ENCODE assay signal across 23 mouse cellular contexts in the genomic region with DNA sequence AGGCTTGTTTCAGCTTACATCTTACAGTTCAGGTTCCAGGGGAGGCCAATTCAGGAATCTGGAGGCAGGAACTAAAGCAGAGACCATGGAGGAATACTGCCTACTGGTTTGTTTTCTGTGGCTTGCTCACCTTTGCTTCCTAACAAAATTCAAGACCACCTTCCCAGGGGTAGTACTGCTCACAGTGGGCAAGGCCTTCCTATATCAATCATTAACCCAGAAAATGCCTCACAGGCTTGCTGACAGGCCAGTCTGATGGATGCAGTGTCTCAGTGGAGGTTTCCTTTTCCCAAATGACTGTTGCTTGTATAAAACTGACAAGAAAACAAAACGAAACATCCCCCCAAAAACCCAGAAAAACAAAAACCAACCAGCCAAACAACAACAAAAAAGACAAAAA.
DNase-seq lines count a peak whose midpoint lies in the region; ATAC-seq and TF ChIP-seq lines count a peak whose summit lies in the region.
"Had no signal": no experiment of that assay in that cellular context is flagged by ENCODE, and none has a peak within 500 bp of the region (broad histone marks: within the 10 kb centered on the region; RNA-seq: fewer than 3 reads in every experiment).

No protein-coding gene starts in this region.

- WGBS in heart, embryonic 11.5 days (ENCODE audit: insufficient replicate concordance), result 63% methylated on average over 1 of the region's 1 CpGs
- WGBS in kidney, embryonic 15.5 days, result 61% methylated on average over 1 of the region's 1 CpGs
- 55% methylated on average over 1 of the region's 1 CpGs for WGBS in liver, embryonic 11.5 days
- WGBS in liver, postnatal 0 days (ENCODE audit: insufficient replicate concordance), result 55% methylated on average over 1 of the region's 1 CpGs
- WGBS in olfactory bulb, adult 2 months, result 96% methylated on average over 1 of the region's 1 CpGs

- peaks cover 29% of the 10 kb centered on the region for H3K4me1 ChIP-seq in heart, embryonic 11.5 days (ENCODE audit: control insufficient read depth, insufficient read depth, low read length)
- H3K4me1 ChIP-seq in kidney, embryonic 15.5 days, result peaks cover 10% of the 10 kb centered on the region
- peaks cover 46% of the 10 kb centered on the region for H3K4me1 ChIP-seq in liver, embryonic 11.5 days (replicated peaks; ENCODE audit: control insufficient read depth, insufficient read depth, low read length)
- peaks cover 30% of the 10 kb centered on the region for H3K4me1 ChIP-seq in liver, postnatal 0 days (ENCODE audit: insufficient read depth)
- peaks cover 19% of the 10 kb centered on the region for H3K4me1 ChIP-seq in olfactory bulb, adult 2 months (ENCODE audit: control insufficient read depth, insufficient read depth, low read length)

- TF ChIP-seq EP300 in liver, postnatal 0 days (IDR thresholded peaks at IDR 0.05; ENCODE audit: low read depth), result no peak

- no peak for TF ChIP-seq POLR2A in olfactory bulb, adult 2 months (IDR thresholded peaks at IDR 0.05; ENCODE audit: insufficient read depth, low read depth, low read length)

- H3K9me3 ChIP-seq in heart, embryonic 11.5 days (replicated peaks; ENCODE audit: control insufficient read depth, low read length), result no peaks in the 10 kb centered on the region
- no peaks in the 10 kb centered on the region for H3K9me3 ChIP-seq in kidney, embryonic 15.5 days (replicated peaks)
- H3K9me3 ChIP-seq in liver, embryonic 11.5 days (ENCODE audit: control insufficient read depth, low read length), result no peaks in the 10 kb centered on the region
- H3K9me3 ChIP-seq in liver, postnatal 0 days (ENCODE audit: low read length), result no peaks in the 10 kb centered on the region
- H3K9me3 ChIP-seq: embryonic facial prominence, embryonic 15.5 days; forebrain, embryonic 10.5 days; heart, embryonic 15.5 days; hindbrain, embryonic 10.5 days had no signal

- no peak for DNase-seq in heart, adult 8-10 months (ENCODE audit: low spot score)
- DNase-seq in kidney, adult 11 months, result no peak
- DNase-seq in liver, embryonic 11.5 days (ENCODE audit: low spot score), result no peak
- DNase-seq in liver, postnatal 0 days, result no peak
- DNase-seq in lung, postnatal 4 days, result no peak
- DNase-seq: adrenal gland, postnatal 14 days; cerebellum, adult 11-12 months; cerebellum, adult 9-10 months; cerebellum, postnatal 36 days; gastrocnemius, adult 2 months; gastrocnemius, postnatal 25 days had no signal

- H3K27ac ChIP-seq in heart, embryonic 11.5 days (ENCODE audit: low read depth, low read length), result peak overlapping the region; percentile 43
- no peak overlapping the region for H3K27ac ChIP-seq in kidney, embryonic 15.5 days
- no peak overlapping the region for H3K27ac ChIP-seq in liver, embryonic 11.5 days (ENCODE audit: low read depth, low read length)
- no peak overlapping the region for H3K27ac ChIP-seq in liver, postnatal 0 days (ENCODE audit: low read depth)
- H3K27ac ChIP-seq in olfactory bulb, adult 2 months (ENCODE audit: insufficient read depth, low read depth, low read length), result peak overlapping the region; percentile 65; the same call in 1 of the 2 replicates
- H3K27ac ChIP-seq: embryonic facial prominence, embryonic 15.5 days; forebrain, embryonic 10.5 days; gastrocnemius, adult 2 months; hindbrain, embryonic 14.5 days had no signal

- no peak overlapping the region for H3K9ac ChIP-seq in heart, embryonic 11.5 days (ENCODE audit: low read depth, low read length)
- H3K9ac ChIP-seq in kidney, embryonic 15.5 days, result no peak overlapping the region
- H3K9ac ChIP-seq in liver, embryonic 11.5 days (ENCODE audit: low read depth, low read length), result no peak overlapping the region
- no peak overlapping the region for H3K9ac ChIP-seq in liver, postnatal 0 days (replicated peaks)
- H3K9ac ChIP-seq: embryonic facial prominence, embryonic 15.5 days; heart, embryonic 15.5 days; hindbrain, embryonic 14.5 days had no signal

- H3K4me2 ChIP-seq in heart, embryonic 11.5 days, result no peak overlapping the region
- no peak overlapping the region for H3K4me2 ChIP-seq in kidney, embryonic 15.5 days
- no peak overlapping the region for H3K4me2 ChIP-seq in liver, embryonic 11.5 days
- H3K4me2 ChIP-seq in liver, postnatal 0 days (ENCODE audit: low read depth, low read length), result no peak overlapping the region
- H3K4me2 ChIP-seq: embryonic facial prominence, embryonic 15.5 days; heart, embryonic 15.5 days; hindbrain, embryonic 14.5 days had no signal

- H3K4me3 ChIP-seq in heart, embryonic 11.5 days (ENCODE audit: low read depth, low read length), result no peak overlapping the region
- no peak overlapping the region for H3K4me3 ChIP-seq in kidney, embryonic 15.5 days (replicated peaks)
- no peak overlapping the region for H3K4me3 ChIP-seq in liver, embryonic 11.5 days (ENCODE audit: low read depth, low read length)
- H3K4me3 ChIP-seq in liver, postnatal 0 days (ENCODE audit: low read depth, low read length), result no peak overlapping the region
- no peak overlapping the region for H3K4me3 ChIP-seq in olfactory bulb, adult 2 months (ENCODE audit: insufficient read depth, low read depth, low read length)
- H3K4me3 ChIP-seq: embryonic facial prominence, embryonic 15.5 days; erythroblast, embryonic 14.5 days; forebrain, embryonic 10.5 days; gastrocnemius, adult 2 months; heart, embryonic 15.5 days; hindbrain, embryonic 10.5 days had no signal

- H3K27me3 ChIP-seq in heart, embryonic 11.5 days (ENCODE audit: control insufficient read depth, insufficient read depth, low read length), result no peaks in the 10 kb centered on the region
- no peaks in the 10 kb centered on the region for H3K27me3 ChIP-seq in kidney, embryonic 15.5 days
- H3K27me3 ChIP-seq in liver, embryonic 11.5 days (replicated peaks; ENCODE audit: control insufficient read depth, insufficient read depth, low read length), result no peaks in the 10 kb centered on the region
- H3K27me3 ChIP-seq in liver, postnatal 0 days (ENCODE audit: insufficient read depth, low read length), result no peaks in the 10 kb centered on the region
- H3K27me3 ChIP-seq: embryonic facial prominence, embryonic 15.5 days; heart, embryonic 15.5 days; Patski had no signal

- TF ChIP-seq CTCF in liver, postnatal 0 days (IDR thresholded peaks at IDR 0.05; ENCODE audit: low read depth), result no peak
- TF ChIP-seq CTCF in olfactory bulb, adult 2 months (IDR thresholded peaks at IDR 0.05; ENCODE audit: insufficient read depth, low read depth, low read length), result no peak

- no peaks in the 10 kb centered on the region for H3K36me3 ChIP-seq in heart, embryonic 11.5 days (ENCODE audit: control insufficient read depth, insufficient read depth, low read length)
- H3K36me3 ChIP-seq in kidney, embryonic 15.5 days, result no peaks in the 10 kb centered on the region
- no peaks in the 10 kb centered on the region for H3K36me3 ChIP-seq in liver, embryonic 11.5 days (ENCODE audit: control insufficient read depth, insufficient read depth, low read length)
- H3K36me3 ChIP-seq in liver, postnatal 0 days (replicated peaks; ENCODE audit: insufficient read depth, low read length), result no peaks in the 10 kb centered on the region
- H3K36me3 ChIP-seq: embryonic facial prominence, embryonic 15.5 days; forebrain, embryonic 10.5 days; heart, embryonic 15.5 days; hindbrain, embryonic 10.5 days had no signal

- no peak for ATAC-seq in heart, embryonic 11.5 days (replicated peaks; ENCODE audit: insufficient number of reproducible peaks, low FRiP score, low TSS enrichment)
- ATAC-seq in kidney, embryonic 15.5 days (replicated peaks; ENCODE audit: low FRiP score), result peak; percentile 75; the same call in 1 of the 2 replicates
- 0 out of 2 replicates have a peak, but pooled peaks have one; percentile 41 for ATAC-seq in liver, embryonic 11.5 days (replicated peaks; ENCODE audit: low FRiP score)
- ATAC-seq in liver, postnatal 0 days, result no peak
- ATAC-seq: activated CD4-positive, CD25-positive, alpha-beta regulatory T cell, adult 4 months; forebrain, embryonic 14.5 days; Patski had no signal

Comparison
In these comparisons a context has a peak if more than half of its experiments do, and no peak if none do; other contexts are left out.
1. ATAC-seq: peak in kidney, embryonic 15.5 days (single experiment) and liver, embryonic 11.5 days (single experiment); none in heart, embryonic 11.5 days (single experiment) and liver, postnatal 0 days (single experiment).
2. H3K27ac ChIP-seq: peak in heart, embryonic 11.5 days (single experiment) and olfactory bulb, adult 2 months (single experiment); none in kidney, embryonic 15.5 days (single experiment), liver, embryonic 11.5 days (single experiment) and liver, postnatal 0 days (single experiment).